Mouse (Mus musculus): ENCODE results near the gene Snx1. TPM values are rescaled to one million over a fixed set of nuclear protein-coding genes. Genes with fewer than 3 reads are reported as not detected.

Snx1 gene
- polyA plus RNA-seq (2016; fragmentation: Nextera tagmentation; extraction: Ambion mirVana): 124 and 129 TPM in 2 replicates

DNA sequence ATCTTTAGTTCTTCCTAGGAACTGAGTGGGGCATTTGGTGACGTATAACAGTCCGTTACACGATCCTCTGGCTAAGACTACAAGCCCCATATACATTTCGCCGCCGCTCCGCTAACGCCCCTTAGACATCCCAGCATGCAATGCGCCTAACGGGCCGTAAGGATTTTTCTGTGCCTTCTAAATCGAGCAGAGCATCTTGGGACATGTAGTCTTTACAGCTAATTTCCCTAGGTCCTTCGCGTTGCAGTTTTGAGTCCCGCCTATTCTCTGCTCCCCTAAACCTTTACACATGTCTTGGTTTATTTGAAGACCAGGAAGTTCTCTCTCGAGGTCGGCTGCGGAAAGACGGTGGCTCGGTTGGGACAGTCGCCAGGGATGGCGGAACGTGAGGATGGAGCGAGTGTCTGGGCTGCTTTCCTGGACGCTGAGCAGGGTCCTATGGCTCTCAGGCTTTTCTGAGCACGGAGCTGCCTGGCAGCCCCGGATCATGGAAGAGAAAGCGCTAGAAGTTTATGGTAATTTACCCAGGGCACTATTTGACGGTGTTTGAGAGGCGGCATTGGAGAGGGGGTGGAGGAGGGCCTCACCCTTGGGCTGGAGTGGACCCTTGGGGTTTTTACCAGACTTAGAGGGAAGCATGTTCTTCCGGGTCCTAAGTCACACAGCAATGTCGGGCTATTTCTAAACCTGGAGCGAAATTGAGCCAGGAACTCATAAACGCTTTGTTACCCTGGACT is at the start of gene Snx1, which contains the start of gene Ciao2a:
Snx1 (minus strand) TSS at position 132 of the 737 bp plus-strand sequence.
Ciao2a (plus strand) TSS at position 156 of the 737 bp plus-strand sequence.
- peak within 1 kb of the TSS; percentile 92 for H3K27ac ChIP-seq (replicated peaks)
- H3K4me3 ChIP-seq: peak within 1 kb of the TSS; percentile 86
- peaks cover 17% of the 10 kb centered on the region for H3K36me3 ChIP-seq (replicated peaks)
- 2% methylated on average over 34 of the region's 34 CpGs for WGBS
- peaks cover 44% of the 10 kb centered on the region for H3K4me1 ChIP-seq
- H3K27me3 ChIP-seq (replicated peaks; ENCODE audit: low read depth, poor library complexity, severe bottlenecking): no peaks in the 10 kb centered on the region
- DNase-seq (ENCODE audit: low spot score): peak; percentile 91
- no peaks in the 10 kb centered on the region for H3K9me3 ChIP-seq

DNA sequence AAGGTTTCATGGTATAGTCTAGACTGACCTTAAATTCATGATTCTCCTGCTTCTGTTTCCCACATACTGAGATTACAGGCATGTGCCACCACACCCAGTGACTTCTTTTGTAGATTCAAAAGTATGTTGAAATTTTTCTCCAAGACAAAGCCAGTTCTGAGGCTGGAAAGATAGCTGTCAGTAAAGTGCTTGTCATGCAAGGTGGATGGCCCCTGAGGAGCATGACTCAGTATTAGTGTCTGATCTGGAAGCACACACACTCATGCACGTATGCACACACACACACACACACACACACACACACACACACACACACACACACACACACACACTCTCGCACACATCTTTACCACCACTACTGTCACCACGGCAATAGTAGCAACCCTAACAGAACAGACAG is 48.6 kb upstream of the Snx1 start:
- no peak for DNase-seq (ENCODE audit: low spot score)
- Histone ChIP-seq H3K9me3 (no peaks in the 10 kb centered on the region), H3K27ac (replicated peaks) (no peak overlapping the region), H3K4me1 (peaks cover 20% of the 10 kb centered on the region), H3K36me3 (replicated peaks) (no peaks in the 10 kb centered on the region), H3K27me3 (replicated peaks; ENCODE audit: low read depth, poor library complexity, severe bottlenecking) (no peaks in the 10 kb centered on the region), H3K4me3 (no peak overlapping the region)
- WGBS: 88% methylated on average over 3 of the region's 3 CpGs

DNA sequence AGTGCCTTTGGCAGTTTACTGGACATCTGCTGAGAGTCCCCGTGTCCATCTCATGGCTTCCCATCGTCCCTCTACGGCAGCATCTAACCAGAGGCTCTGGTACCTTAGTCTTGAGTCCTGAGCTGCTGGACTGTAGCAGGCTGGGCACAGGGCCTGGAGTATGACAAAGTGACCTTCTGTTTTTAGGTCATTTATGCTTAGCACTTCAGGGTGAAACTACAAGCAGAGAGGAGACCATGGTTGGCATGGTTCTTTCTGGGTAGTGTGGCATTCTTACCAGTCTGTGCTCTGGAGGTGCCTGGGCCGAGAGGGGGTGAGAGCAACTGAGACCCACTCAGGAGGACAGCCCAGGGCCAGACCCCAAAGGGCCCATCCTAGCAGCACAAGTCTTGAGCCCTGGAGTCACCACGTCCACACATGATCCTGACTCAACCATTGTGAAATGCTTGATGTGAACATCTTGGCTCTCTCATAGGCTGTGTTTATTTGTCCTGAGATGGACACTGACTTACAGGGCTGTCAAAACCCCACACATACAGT is 47.0 kb upstream of the Snx1 start:
- no peak overlapping the region for H3K27ac ChIP-seq (replicated peaks)
- no peak overlapping the region for H3K4me3 ChIP-seq
- DNase-seq (ENCODE audit: low spot score): no peak
- peaks cover 34% of the 10 kb centered on the region for H3K4me1 ChIP-seq
- no peaks in the 10 kb centered on the region for H3K9me3 ChIP-seq
- no peaks in the 10 kb centered on the region for H3K36me3 ChIP-seq (replicated peaks)
- no peaks in the 10 kb centered on the region for H3K27me3 ChIP-seq (replicated peaks; ENCODE audit: low read depth, poor library complexity, severe bottlenecking)
- WGBS: 91% methylated on average over 5 of the region's 5 CpGs

DNA sequence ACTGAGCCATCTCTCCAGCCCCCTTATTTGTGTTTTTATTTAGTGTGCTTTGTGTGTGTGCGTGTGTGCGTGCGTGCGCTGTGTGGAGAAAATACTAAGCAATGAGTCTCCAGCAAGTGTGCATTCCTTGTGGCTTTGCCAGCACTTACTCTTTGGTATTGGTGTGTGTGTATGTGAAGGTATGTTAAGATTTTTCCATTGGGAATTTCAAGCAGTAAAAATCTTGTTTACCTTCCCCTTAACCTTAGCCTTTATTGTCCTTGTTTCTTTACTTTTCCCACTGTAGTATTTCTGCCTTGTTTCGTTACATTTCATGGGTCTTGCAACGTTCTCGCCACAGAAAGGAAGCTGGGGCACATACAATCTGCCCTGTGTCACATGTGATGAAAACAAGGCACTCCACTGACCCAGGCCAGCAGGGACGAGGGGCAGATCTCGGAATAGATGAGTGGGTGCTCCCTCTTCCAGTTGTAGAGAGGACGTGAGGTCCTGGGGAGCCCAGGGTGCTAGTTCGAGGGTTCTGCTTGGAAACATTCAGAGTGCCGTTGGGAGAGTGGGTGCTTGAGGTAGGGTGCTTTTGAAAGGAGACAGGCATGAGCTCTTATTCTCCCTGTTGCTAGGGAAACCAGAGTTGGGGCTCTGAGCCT is 45.0 kb upstream of the Snx1 start:
- no peaks in the 10 kb centered on the region for H3K9me3 ChIP-seq
- H3K27me3 ChIP-seq (replicated peaks; ENCODE audit: low read depth, poor library complexity, severe bottlenecking): no peaks in the 10 kb centered on the region
- DNase-seq (ENCODE audit: low spot score): no peak
- peaks cover 48% of the 10 kb centered on the region for H3K4me1 ChIP-seq
- H3K36me3 ChIP-seq (replicated peaks): no peaks in the 10 kb centered on the region
- H3K4me3 ChIP-seq: no peak overlapping the region
- 70% methylated on average over 12 of the region's 12 CpGs for WGBS
- peak overlapping the region; percentile 31; the same call in 1 of the 2 replicates for H3K27ac ChIP-seq (replicated peaks)

DNA sequence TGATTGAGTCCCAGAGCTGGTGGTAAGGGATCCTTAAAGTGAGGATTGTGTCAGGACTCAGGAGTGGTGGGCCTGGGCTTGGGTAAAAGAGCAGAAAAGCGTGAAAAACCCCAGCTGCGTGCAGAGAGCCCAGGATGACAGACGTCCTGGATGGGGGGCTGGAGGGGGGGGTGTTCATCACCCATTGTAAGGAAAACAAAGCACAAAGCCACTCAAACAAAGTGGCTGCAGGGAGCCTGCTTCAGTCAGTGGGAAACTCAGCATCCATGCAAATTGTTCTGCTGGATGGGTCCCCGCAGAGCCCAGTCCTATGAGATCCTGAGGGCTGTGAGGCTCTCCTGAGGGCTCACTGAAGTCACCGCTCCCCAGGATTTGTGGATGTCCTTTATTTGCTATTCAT is 44.1 kb upstream of the Snx1 start:
- Histone ChIP-seq H3K36me3 (replicated peaks) (no peaks in the 10 kb centered on the region), H3K27me3 (replicated peaks; ENCODE audit: low read depth, poor library complexity, severe bottlenecking) (no peaks in the 10 kb centered on the region), H3K4me3 (no peak overlapping the region), H3K27ac (replicated peaks) (peak overlapping the region; percentile 72), H3K9me3 (no peaks in the 10 kb centered on the region), H3K4me1 (peaks cover 55% of the 10 kb centered on the region)
- no peak for DNase-seq (ENCODE audit: low spot score)
- 18% methylated on average over 5 of the region's 5 CpGs for WGBS

DNA sequence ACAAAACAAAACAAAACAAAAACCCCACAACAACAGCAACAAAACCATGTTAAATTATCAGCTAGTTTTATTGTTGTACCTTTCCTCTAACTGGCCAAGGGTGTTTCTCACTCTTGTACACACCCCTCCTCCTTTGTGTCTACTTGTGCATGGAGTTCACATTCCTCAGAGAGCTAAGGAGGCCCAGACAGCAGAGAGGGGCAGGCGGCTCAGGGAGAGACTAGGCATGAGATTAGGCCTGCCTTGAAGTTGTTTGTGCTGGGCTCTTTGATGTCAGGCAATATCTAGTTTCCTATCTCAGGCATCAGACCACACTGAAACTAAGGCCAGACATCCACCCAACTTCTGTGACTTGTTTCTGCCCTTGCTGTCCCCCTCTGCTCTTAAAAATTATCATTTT is 41.8 kb upstream of the Snx1 start:
- Histone ChIP-seq H3K27ac (replicated peaks) (peak overlapping the region; percentile 2; the same call in 1 of the 2 replicates), H3K27me3 (replicated peaks; ENCODE audit: low read depth, poor library complexity, severe bottlenecking) (no peaks in the 10 kb centered on the region), H3K4me1 (peaks cover 58% of the 10 kb centered on the region), H3K4me3 (no peak overlapping the region), H3K9me3 (no peaks in the 10 kb centered on the region), H3K36me3 (replicated peaks) (no peaks in the 10 kb centered on the region)
- DNase-seq (ENCODE audit: low spot score): peak; percentile 44
- WGBS: 12% methylated on average over 1 of the region's 1 CpGs

DNA sequence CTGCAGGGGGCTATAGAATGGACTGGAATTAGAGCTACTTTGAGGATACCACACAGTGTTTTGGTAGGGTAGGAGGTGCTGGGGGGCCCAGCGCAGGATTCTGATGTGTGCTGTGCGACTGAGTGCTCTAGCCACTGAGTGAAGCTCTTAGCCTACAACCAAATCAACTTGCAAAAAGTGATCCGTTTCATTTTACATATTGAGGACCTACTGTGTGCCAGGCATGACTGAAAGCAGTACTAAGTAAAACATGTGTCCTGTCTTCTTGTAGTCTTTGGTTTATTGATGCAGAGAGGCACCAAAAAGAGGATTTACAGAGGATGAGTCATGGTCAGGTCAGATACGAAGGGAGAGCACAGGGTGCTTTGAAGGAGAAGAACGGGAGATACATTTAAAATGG is 40.8 kb upstream of the Snx1 start:
- H3K27me3 ChIP-seq (replicated peaks; ENCODE audit: low read depth, poor library complexity, severe bottlenecking): no peaks in the 10 kb centered on the region
- no peak for DNase-seq (ENCODE audit: low spot score)
- 87% methylated on average over 5 of the region's 5 CpGs for WGBS

DNA sequence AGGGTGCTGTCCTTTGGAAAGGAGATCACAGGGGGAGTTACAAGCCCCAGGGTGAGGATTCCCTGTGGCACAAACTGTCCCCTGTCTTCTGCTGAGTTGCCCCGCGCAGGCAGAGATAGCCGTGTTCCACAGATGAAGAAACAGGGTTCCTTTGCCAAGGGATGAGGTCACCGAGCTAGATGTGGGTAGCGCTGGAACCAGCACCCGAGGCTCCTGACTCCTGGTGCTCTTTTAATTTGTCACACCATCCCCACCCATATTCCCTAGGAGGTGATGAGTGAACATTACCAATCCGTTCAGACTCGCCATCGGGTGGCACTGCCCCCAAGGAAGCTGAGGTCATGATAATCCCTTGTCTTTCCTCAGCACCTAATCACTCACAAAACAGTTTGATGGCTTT is 36.6 kb upstream of the Snx1 start:
- Histone ChIP-seq H3K36me3 (replicated peaks) (no peaks in the 10 kb centered on the region), H3K4me3 (no peak overlapping the region), H3K4me1 (peaks cover 27% of the 10 kb centered on the region), H3K27ac (replicated peaks) (no peak overlapping the region), H3K27me3 (replicated peaks; ENCODE audit: low read depth, poor library complexity, severe bottlenecking) (peaks cover 20% of the 10 kb centered on the region), H3K9me3 (0 out of 2 replicates have a peak, but pooled peaks cover 4% of the 10 kb centered on the region)
- no peak for DNase-seq (ENCODE audit: low spot score)
- 88% methylated on average over 9 of the region's 9 CpGs for WGBS

More for the DNA sequence above, 40.8 kb upstream of the Snx1 start:
- peaks cover 58% of the 10 kb centered on the region for H3K4me1 ChIP-seq
- H3K4me3 ChIP-seq: no peak overlapping the region
- no peaks in the 10 kb centered on the region for H3K9me3 ChIP-seq
- H3K36me3 ChIP-seq (replicated peaks): no peaks in the 10 kb centered on the region
- H3K27ac ChIP-seq (replicated peaks): peak overlapping the region; percentile 2; the same call in 1 of the 2 replicates

DNA sequence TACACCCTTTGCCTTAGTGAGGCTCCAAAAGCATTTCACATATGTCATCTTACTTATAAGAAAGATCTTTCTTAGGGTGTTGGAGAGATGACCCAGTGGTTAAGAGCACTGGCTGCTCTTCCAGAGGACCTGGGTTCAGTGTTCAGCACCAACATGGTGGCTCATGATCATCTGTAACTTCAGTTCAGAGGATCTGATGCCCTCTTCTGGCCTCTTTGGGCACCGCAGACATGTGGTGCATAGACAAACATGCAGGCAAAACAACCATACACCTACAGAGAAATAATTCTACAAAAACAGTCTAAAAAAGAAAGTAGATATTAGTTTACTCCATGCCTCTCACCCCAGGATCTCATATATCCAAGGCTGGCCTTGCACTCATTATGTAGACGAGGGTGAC is 33.8 kb upstream of the Snx1 start:
- no peak overlapping the region for H3K4me3 ChIP-seq
- peaks cover 39% of the 10 kb centered on the region for H3K27me3 ChIP-seq (replicated peaks; ENCODE audit: low read depth, poor library complexity, severe bottlenecking)
- H3K36me3 ChIP-seq (replicated peaks): no peaks in the 10 kb centered on the region
- H3K27ac ChIP-seq (replicated peaks): no peak overlapping the region
- H3K9me3 ChIP-seq: 0 out of 2 replicates have a peak, but pooled peaks cover 4% of the 10 kb centered on the region
- peaks cover 12% of the 10 kb centered on the region for H3K4me1 ChIP-seq
- DNase-seq (ENCODE audit: low spot score): no peak
- 89% methylated on average over 2 of the region's 2 CpGs for WGBS

DNA sequence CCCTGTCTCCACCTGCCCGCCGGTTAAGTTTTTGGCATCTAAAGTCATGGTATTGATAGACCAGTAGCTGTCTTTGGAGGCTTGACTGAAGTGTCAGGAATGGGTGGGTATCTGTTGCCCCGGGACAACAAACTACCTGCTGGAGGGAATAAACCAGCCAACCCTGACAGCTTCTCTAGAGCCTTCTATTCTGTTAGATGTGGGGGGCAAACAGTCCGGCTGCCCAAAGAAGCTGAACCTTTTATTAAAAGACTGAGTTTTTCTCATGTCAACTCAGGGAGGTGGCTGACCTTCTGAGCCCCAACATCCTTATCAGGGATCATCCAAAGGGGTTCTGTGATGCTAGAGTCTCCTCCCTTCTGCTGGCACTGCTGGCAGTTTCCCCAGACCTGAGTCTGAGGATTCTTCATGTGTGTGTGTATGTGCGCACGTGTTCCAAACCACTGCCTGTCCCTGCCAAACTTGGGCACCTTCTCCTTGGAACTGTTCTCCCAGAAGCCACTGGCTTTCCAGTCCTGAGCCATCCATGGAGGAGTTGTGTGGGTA is 32.6 kb upstream of the Snx1 start:
- Histone ChIP-seq H3K4me3 (peak overlapping the region; percentile 60; the same call in 1 of the 2 replicates), H3K27ac (replicated peaks) (no peak overlapping the region), H3K9me3 (0 out of 2 replicates have a peak, but pooled peaks cover 4% of the 10 kb centered on the region), H3K27me3 (replicated peaks; ENCODE audit: low read depth, poor library complexity, severe bottlenecking) (peaks cover 39% of the 10 kb centered on the region), H3K4me1 (peaks cover 12% of the 10 kb centered on the region), H3K36me3 (replicated peaks) (no peaks in the 10 kb centered on the region)
- DNase-seq (ENCODE audit: low spot score): no peak
- 87% methylated on average over 6 of the region's 6 CpGs for WGBS

DNA sequence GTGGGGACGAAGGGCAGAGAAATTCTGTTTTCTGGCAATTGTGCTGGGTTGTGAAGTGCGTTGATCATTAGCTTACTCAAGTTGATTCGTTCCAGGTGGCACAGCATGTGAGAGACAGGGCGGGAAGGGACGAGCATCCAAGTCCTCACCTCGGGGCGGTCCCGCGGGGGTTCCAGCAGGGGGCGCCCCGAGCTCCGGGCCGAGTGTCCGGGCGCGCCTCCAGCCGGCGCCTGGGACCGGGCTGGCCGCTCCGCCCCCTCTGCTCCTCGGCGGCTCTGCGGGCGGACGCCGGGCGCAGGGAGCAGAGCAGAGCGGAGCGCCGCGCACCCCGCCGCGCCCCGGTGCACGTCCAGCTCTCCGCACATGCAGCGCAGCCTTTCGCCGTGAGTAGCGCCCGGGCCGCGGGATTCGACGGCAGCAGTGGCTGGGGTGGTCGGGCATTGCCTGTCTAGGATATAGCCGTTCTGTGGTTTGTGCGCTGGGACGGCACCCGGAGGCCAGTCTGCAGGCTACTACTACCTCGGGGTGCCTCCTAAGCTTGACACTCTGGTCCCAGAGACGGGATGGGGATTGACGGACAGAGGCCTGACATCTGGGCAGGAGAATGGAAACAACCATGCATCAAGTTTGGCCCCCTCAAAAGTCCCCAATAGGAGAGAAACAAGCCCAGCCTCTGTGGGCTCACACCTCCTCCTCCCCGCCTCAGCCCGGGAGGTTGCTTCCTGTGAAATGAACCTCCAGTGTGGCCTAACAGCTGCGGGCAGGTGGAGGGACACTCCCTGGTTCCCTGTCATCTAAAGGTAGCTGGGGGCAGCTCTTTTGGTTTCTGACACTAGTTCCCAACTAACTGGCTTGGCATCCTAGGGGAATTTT is 31.8 kb upstream of the Snx1 start, which contains the start of gene Dapk2:
Dapk2 (plus strand) TSS at position 266 of the 873 bp plus-strand sequence.
- peak within 1 kb of the TSS; percentile 66 for H3K27ac ChIP-seq (replicated peaks)
- DNase-seq (ENCODE audit: low spot score): peak; percentile 89
- H3K36me3 ChIP-seq (replicated peaks): no peaks in the 10 kb centered on the region
- H3K4me3 ChIP-seq: peak within 1 kb of the TSS; percentile 60
- WGBS: 2% methylated on average over 58 of the region's 58 CpGs
- peaks cover 15% of the 10 kb centered on the region for H3K4me1 ChIP-seq
- H3K27me3 ChIP-seq (replicated peaks; ENCODE audit: low read depth, poor library complexity, severe bottlenecking): peaks cover 45% of the 10 kb centered on the region
- H3K9me3 ChIP-seq: 0 out of 2 replicates have a peak, but pooled peaks cover 4% of the 10 kb centered on the region
